Mouse (Mus musculus) leukemia stem cell, adult 10-12 weeks (primary cell): ENCODE measurements around the gene Plekha1. TPM values are rescaled to one million over a fixed set of nuclear protein-coding genes. Genes with fewer than 3 reads are reported as not detected.

Source experiments
- polyA plus RNA-seq: library from polyadenylated mRNA; stranded (reverse); fragments of >175 nt; gene quantifications from 2 replicates; pipeline ENCODE4 v1.2.3, GENCODE M21; 2012; ENCODE audit warnings: low replicate concordance

Gene Plekha1
- 0.60 and 5.7 TPM in 2 replicates for polyA plus RNA-seq

GRCm38 (mm10) chr7:130865613-130866591, at the start of gene Plekha1:
Gene Plekha1 (plus strand): TSS chr7:130865756.

GRCm38 (mm10) chr7:130935793-130936471, 70.4 kb downstream of the Plekha1 start, which contains the start of gene Htra1:
Gene Htra1 (plus strand): TSS chr7:130936111.

Other genes with a start within 250 kb of the Plekha1 start
- not detected in 2 replicates for gene Btbd16, start 91.7 kb upstream of the Plekha1 start, polyA plus RNA-seq
- gene Htra1, start 70.4 kb downstream of the Plekha1 start, polyA plus RNA-seq: 0.77 and 3.9 TPM in 2 replicates
- gene Dmbt1, start 166.3 kb downstream of the Plekha1 start, polyA plus RNA-seq: not detected in 2 replicates